Mouse (Mus musculus) left cerebral cortex, adult 18-20 months (tissue): ENCODE measurements at regions not wholly inside any gene's neighbourhood (a gene's known extent, or its start where the extent isn't known, plus 50 kb on each side); places are given as distances from the start of the nearest gene placed in this dataset.

ENCODE experiments used
- DNase-seq, 2 experiments: peaks; one replicate each; pipeline ENCODE4 v3.0.0; 2021 to 2022; ENCODE audit warnings: low spot score in 2 of 2, mixed read lengths in 1 of 2

DNA sequence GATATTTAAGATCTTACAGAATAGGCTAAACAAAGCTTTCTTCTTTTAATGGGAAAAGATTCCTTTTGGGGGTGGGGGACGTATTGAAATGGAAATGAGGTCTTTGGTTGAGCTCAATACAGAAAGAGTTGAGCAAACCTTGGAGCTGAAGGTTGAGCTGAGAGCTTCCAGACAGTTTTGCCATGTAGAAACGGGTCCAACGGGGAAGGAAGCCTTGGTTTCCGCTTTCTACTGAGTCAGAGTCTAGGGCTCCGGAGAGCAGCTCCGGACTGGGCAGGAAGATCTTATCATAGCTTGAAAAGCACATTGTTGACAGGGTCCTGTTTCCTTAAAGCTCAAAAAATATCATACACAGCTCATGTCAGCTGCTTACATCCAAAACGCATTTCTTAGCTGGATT lies 97.0 kb upstream of the Myo10 start:
- DNase-seq: no peak

DNA sequence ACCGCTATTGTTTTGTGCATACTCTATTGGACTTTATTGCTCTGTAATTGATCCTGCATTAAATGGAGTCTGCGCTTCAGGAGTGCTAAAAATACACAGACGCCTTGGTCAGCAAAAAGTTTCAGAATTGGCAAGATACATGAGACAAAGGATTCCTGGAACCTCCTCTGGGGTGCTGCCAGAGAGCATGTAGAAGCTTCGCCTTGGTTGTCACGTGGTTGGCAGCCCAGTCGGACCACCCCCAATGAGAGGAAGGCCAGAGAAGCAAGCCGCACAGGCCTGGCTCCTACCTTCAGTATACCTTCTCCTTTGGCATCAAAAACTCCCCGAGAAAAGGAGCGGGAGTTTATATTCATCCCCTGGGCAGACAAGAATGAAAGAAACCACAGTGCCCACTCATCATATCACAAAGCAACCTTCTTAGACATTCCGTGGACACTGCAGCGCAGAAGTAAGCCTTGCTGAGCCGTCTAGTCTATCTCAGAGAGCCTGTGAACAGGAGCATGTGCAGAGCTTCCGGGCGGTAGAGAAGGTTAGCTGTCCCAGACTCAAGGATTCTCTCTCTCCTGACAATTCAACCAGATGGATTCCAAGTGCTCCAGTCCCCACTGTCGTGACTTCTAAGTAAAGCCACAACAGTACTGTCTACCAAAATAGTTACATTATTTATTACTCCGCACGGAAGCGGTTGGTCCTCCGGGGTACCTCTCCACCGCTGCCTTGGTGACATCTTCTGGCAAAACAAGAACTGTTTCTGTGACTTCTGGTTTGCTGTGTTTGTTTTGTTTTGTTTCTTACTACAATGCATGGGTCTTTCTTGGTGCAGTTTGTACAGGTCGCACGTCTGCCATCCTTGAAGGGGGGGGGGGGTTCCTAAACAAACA lies 85.6 kb upstream of the Myo10 start:
- DNase-seq: no peak

DNA sequence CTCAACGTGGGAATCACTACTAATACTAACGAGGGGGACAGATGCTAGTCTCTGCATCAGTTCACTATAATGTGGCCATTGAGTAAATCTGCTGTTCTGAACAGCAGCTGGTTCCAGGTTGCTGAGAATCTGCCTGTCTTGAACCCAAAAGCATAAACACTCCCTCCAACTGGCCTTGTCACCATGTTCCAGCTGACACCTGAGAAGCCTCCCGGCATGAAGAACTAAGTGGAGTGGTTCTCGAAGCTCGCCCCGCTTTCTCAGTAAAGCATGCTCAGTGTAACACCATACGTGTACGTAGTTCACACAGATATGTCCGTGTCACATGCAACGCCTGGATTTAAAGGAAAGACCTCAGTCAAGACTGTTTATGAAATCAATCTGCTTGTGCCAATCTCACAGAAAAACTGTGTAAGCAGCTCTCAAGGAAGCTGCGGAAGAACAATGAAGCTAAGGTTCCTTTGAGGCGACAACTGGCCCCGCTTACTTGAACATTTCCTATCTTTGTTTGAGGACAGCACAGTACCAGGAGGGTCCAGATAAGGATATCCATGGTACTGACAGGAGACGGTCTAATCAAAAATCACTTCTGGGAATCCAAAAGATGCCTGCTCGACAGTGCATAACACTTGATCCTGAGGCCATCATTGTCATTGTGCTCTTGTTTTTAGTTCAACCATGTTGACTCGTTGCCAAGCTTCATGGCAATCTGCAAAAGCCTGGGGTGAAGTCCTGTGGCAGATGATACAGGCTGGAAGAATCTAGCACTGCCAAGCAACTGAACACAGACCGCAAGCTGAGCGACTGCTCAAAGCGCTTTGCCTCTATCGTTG lies 82.8 kb upstream of the Myo10 start:
- no peak for DNase-seq

DNA sequence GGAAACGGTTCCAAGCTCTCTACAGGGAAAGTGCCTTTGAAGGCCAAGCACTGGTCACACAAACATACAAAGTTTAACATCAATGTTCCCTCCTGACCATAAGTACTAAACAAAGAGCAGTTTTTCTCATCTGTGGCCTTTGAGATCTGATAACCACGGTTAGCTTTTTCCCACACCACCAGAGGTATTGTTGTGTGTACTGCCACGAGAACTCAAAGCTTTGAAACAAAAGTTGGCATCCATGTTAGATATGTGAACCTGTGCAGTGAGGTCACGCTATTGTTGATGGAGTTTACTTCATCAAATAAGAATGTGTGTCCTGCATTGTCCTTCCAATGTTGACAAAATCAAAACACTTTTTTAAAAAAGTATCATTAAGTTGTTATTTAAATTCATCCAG lies 79.9 kb upstream of the Myo10 start:
- no peak for DNase-seq

DNA sequence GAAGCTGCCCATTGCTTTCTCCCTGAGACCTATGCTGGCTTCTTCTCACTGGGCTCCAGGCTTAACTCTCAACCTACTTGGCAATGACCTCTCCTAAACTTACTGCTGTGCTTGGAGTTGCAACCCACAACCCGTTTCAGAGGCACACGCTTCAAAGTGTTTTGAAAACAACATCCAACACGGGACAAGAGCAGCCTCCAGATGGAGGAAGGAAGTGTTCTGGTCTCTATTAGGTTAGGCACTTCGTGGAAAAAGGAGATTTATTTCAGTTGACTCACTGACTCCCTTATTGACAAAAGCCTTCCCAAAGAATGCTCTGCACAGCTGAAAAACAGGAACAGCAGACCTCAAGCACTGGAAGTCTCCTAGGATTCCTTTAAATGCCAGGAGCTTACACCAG lies 76.1 kb upstream of the Myo10 start:
- DNase-seq: no peak

DNA sequence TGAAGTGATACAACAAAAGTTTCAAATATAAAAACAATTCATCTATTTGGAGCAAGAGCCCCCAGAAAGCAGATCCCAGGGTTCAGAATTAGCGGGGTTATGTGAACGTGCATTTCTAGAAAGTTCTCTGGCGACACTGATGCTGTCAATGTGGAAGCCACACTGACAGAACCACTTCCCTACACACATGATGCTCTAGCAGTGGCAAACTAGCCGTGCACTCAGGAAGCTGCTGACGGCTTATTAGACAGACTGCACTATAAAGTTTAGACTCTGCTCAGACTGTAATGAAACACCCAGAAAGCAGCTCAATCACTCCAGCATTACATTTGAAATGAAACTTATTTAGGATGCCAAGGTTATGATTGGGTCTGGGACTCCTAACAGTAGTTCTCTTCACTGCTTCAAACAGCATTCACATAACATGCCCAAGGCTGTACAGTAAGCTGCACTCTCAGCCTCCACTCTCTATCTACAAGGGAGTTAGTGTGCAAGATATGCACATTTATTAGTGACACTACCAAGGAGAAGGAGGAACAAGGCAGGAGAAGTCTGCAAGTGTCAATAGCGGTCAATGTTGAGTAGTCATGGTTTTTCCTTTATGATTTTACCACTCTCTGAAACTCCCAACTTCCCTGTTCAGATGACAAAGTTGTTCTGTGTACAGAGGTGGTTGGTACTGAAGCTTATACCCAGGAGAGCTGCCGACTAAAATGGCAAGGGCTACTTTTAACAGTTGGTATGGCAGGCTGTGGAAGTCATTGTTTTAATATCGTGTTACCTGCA lies 71.9 kb upstream of the Myo10 start:
- no peak for DNase-seq

DNA sequence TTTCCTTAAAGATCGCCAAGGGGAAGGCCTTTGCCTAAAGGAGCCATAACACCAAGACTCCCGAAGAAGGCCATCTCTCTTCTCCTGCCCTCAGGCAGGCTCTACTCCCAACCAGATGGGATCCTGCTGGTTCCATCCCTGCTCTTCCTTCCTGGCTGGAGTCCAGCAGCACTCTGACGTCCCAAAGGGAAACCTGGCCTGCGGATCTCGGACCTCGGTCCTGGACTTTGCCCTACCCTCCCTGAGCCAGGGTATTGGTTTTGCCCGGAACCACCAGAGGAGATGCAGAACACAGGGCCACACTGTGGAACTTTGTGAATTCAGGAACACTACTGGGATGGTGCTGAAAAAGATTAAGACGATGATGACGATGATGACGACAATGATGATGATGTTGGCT lies 67.4 kb upstream of the Myo10 start:
- no peak for DNase-seq

DNA sequence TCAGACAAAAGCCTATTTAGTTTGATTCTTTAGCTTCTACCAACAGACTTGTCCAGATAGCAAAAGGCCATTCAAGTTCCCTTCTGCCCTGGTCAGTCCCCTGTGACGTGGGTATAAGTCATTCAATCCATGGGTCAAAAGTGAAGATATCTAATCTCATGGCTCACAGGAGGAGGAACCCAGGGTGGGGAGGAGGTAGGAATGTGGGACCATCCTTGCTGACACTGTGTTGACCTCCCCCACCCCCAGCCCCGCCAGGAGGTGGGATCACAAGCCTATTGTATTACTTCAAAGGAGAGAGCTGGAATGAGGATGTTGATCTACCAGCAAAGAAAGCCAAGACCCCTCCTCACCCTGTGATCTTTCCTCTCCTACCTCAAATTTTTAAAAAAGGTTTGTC lies 66.5 kb upstream of the Myo10 start:
- DNase-seq: no peak

DNA sequence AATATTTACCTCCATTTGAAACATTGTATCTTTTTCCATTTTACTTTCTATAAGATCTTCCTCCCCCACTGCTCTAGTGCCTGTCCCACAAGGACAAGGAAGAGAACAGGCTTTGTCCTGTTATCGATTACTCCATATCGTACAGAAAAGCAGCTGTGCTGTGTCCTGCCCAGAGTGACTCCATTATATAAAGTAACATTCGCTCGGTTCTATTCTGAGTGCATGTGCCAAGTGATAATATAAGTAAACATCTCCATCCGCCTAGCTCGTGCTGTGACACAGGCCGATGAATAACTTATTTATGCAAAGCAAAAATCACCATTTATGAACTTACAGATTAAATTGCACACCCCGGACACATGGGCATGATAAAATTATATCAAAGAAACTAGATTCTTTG lies 64.8 kb upstream of the Myo10 start:
- no peak for DNase-seq

DNA sequence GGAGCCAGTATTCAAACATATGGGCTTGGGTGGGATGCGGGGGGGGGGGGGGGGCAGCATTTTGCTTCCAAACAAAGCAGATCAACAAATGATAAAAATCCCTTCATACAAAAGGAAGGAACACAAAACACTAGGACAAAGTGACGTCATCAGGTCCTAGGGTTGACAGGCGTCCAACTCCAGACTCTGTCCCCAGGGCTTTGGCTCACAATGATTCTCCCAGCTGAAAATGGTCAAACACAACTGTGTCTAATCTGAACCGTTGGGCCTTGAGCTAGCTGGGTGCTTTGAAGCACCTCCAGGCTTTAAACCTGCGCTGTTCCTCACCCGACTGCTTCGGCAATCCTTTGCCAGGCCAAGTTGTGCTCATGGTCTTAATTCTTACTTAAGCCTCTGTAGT lies 64.1 kb upstream of the Myo10 start:
- no peak for DNase-seq

DNA sequence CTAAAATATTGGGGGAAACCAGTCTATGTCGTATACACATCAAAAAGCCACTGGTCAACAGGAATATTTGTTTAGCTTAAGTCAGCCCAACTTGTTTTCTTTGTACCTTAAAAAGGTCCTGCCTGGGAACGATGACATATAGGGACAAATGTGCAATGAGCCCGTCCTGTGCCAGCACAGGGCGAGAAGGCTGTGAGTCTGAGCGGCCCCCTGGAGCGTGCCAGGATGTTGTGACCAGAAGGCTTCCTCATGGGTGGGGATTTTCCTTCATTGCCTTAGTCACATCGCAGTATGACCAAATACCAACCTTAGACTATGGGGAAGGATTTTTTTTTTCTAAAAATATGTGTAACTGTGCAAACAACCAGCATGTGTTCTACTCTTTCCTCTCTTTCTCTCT lies 58.7 kb upstream of the Myo10 start:
- DNase-seq: no peak

DNA sequence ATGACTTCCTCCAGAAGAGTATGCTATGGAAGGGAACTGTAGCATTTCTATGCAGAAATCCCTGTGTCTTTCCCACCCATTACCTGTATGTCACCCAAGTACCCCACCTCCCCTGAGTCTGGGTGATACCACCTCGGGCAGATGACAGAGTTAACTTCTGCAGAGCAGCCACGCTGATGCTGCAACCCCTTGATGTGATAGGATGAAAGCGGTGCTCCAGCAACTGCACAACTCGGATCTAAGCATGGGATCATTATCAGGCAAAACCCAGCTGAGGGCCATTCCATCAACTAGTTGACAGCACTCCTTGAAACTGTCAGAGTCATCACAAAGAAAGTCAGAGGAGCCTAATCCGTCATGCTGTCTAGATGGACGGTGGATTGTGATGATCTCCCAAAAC lies 49.8 kb upstream of the Myo10 start:
- no peak for DNase-seq
